Mouse (Mus musculus) liver, embryonic 15.5 days (tissue): ENCODE measurements around the gene Cep290. TPM values are rescaled to one million over a fixed set of nuclear protein-coding genes. Genes with fewer than 3 reads are reported as not detected.
A peak's percentile ranks its signal among the peaks of the same experiment; 100 is the strongest.
"Not testable (repeated sequence)": the region's sequence is repeated elsewhere in the genome, so short reads cannot be mapped to it uniquely, and the experiment has no call there.

Source experiments
- ATAC-seq: fragments of 200-750 bp; cut with Nextera tagmentation; 2 replicates; pipeline ENCODE4 v1.8.0; 2017; ENCODE audit warnings: moderate number of reproducible peaks, mild to moderate bottlenecking, moderate library complexity; ENCODE audit not compliant: insufficient read depth
- H3K27ac ChIP-seq: fragments of 300-500 bp; sonication (generic); replicated peaks from 2 replicates; pipeline ENCODE4 v1.5.1; 2015; ENCODE audit warnings: mild to moderate bottlenecking, inconsistent platforms
- H3K27me3 ChIP-seq: fragments of 300-500 bp; sonication (generic); 2 replicates; pipeline ENCODE4 v1.6.1; 2015; ENCODE audit warnings: mild to moderate bottlenecking, inconsistent platforms
- H3K36me3 ChIP-seq: fragments of 300-500 bp; sonication (generic); replicated peaks from 2 replicates; pipeline ENCODE4 v1.6.1; 2015; ENCODE audit warnings: moderate library complexity, mild to moderate bottlenecking, inconsistent platforms
- H3K4me1 ChIP-seq: fragments of 300-500 bp; sonication (generic); replicated peaks from 2 replicates; pipeline ENCODE4 v1.6.1; 2015; ENCODE audit warnings: inconsistent platforms
- H3K4me2 ChIP-seq: fragments of 300-500 bp; sonication (generic); 2 replicates; pipeline ENCODE4 v1.6.1; 2015; ENCODE audit warnings: moderate library complexity, mild to moderate bottlenecking, inconsistent platforms
- H3K4me3 ChIP-seq: fragments of 300-500 bp; sonication (generic); replicated peaks from 2 replicates; pipeline ENCODE4 v1.5.1; 2015; ENCODE audit warnings: mild to moderate bottlenecking, inconsistent platforms
- H3K9ac ChIP-seq: fragments of 300-500 bp; sonication (generic); 2 replicates; pipeline ENCODE4 v1.6.1; 2015; ENCODE audit warnings: moderate library complexity, mild to moderate bottlenecking, inconsistent platforms
- H3K9me3 ChIP-seq: fragments of 300-500 bp; sonication (generic); replicated peaks from 2 replicates; pipeline ENCODE4 v1.6.1; 2016; ENCODE audit warnings: inconsistent platforms
- WGBS: fragments of 180-500 bp; shearing (Covaris S2); methylation state at CpG from one replicate; pipeline ENCODE4 v1.1.7; 2015; ENCODE audit warnings: mixed read lengths; ENCODE audit not compliant: insufficient replicate concordance; 5-methylcytosine and 5-hydroxymethylcytosine counted together
- polyA plus RNA-seq: library from polyadenylated mRNA; unstranded; fragments of >200 nt; fragmentation: Nextera tagmentation; extraction: Ambion mirVana; gene quantifications from 2 replicates; pipeline ENCODE4 v1.2.1, GENCODE M21; 2015

Gene Cep290
- polyA plus RNA-seq, 1 experiment from 2014 or later: 3.0 TPM

GRCm38 (mm10) chr10:100524499-100525390, 37.4 kb downstream of the Cep290 start:
- peak overlapping the region; percentile 45 for H3K4me2 ChIP-seq
- H3K36me3 ChIP-seq: peaks cover 8% of the 10 kb centered on the region
- H3K4me3 ChIP-seq: no peak overlapping the region
- peak; percentile 93 for ATAC-seq
- WGBS: 53% methylated on average over 9 of the region's 9 CpGs
- H3K4me1 ChIP-seq: peaks cover 15% of the 10 kb centered on the region
- H3K9ac ChIP-seq: no peak overlapping the region
- no peaks in the 10 kb centered on the region for H3K9me3 ChIP-seq
- H3K27ac ChIP-seq: peak overlapping the region; percentile 80
- no peaks in the 10 kb centered on the region for H3K27me3 ChIP-seq

GRCm38 (mm10) chr10:100556566-100557175, 69.3 kb downstream of the Cep290 start:
- H3K9ac ChIP-seq: no peak overlapping the region
- peaks cover 9% of the 10 kb centered on the region; the same call in 1 of the 2 replicates for H3K36me3 ChIP-seq
- H3K27ac ChIP-seq: no peak overlapping the region
- no peaks in the 10 kb centered on the region for H3K9me3 ChIP-seq
- peaks cover 15% of the 10 kb centered on the region for H3K4me1 ChIP-seq
- ATAC-seq: no peak
- no peak overlapping the region for H3K4me3 ChIP-seq
- WGBS: 82% methylated on average over 3 of the region's 3 CpGs
- no peaks in the 10 kb centered on the region for H3K27me3 ChIP-seq
- no peak overlapping the region for H3K4me2 ChIP-seq

- Histone ChIP-seq H3K36me3 (peaks cover 18% of the 10 kb centered on the region), H3K27ac (peak overlapping the region; percentile 86), H3K4me1 (peaks cover 15% of the 10 kb centered on the region), H3K4me2 (peak overlapping the region; percentile 50), H3K9ac (0 out of 2 replicates have a peak overlapping the region, but pooled peaks have one; percentile 20)
- not testable (repeated sequence) for H3K4me3 ChIP-seq, H3K27me3 ChIP-seq, H3K9me3 ChIP-seq
- ATAC-seq: peak; percentile 92
- WGBS: 56% methylated on average over 3 of the region's 3 CpGs
Observed at GRCm38 (mm10) chr10:100560194-100560883, 73.0 kb downstream of the Cep290 start.

- ATAC-seq: no peak
- H3K4me2 ChIP-seq: no peak overlapping the region
- H3K27me3 ChIP-seq: no peaks in the 10 kb centered on the region
- H3K9ac ChIP-seq: no peak overlapping the region
- no peak overlapping the region for H3K4me3 ChIP-seq
- peaks cover 30% of the 10 kb centered on the region for H3K36me3 ChIP-seq
- 68% methylated on average over 3 of the region's 3 CpGs for WGBS
- H3K4me1 ChIP-seq: peaks cover 13% of the 10 kb centered on the region
- H3K9me3 ChIP-seq: no peaks in the 10 kb centered on the region
- H3K27ac ChIP-seq: no peak overlapping the region
Observed at GRCm38 (mm10) chr10:100564112-100564511, 76.8 kb downstream of the Cep290 start.

GRCm38 (mm10) chr10:100571707-100572106, 84.3 kb downstream of the Cep290 start:
- H3K36me3 ChIP-seq: peaks cover 41% of the 10 kb centered on the region
- no peak overlapping the region for H3K9ac ChIP-seq
- no peak overlapping the region for H3K4me2 ChIP-seq
- H3K9me3 ChIP-seq: no peaks in the 10 kb centered on the region
- H3K27ac ChIP-seq: 0 out of 2 replicates have a peak overlapping the region, but pooled peaks have one; percentile 11
- H3K4me3 ChIP-seq: no peak overlapping the region
- no peak for ATAC-seq
- H3K27me3 ChIP-seq: no peaks in the 10 kb centered on the region
- peaks cover 31% of the 10 kb centered on the region for H3K4me1 ChIP-seq
- 44% methylated on average over 3 of the region's 3 CpGs for WGBS

- H3K4me1 ChIP-seq: peaks cover 31% of the 10 kb centered on the region
- no peak overlapping the region for H3K4me3 ChIP-seq
- H3K9ac ChIP-seq: no peak overlapping the region; the same call in 1 of the 2 replicates
- ATAC-seq: peak; percentile 93
- WGBS: 42% methylated on average over 7 of the region's 7 CpGs
- peaks cover 42% of the 10 kb centered on the region for H3K36me3 ChIP-seq
- no peaks in the 10 kb centered on the region for H3K9me3 ChIP-seq
- H3K4me2 ChIP-seq: peak overlapping the region; percentile 41
- no peaks in the 10 kb centered on the region for H3K27me3 ChIP-seq
- peak overlapping the region; percentile 93 for H3K27ac ChIP-seq
Observed at GRCm38 (mm10) chr10:100574505-100575149, 87.3 kb downstream of the Cep290 start.

- peak overlapping the region; percentile 41 for H3K4me2 ChIP-seq
- H3K9me3 ChIP-seq: no peaks in the 10 kb centered on the region
- ATAC-seq: peak; percentile 56
- WGBS: 44% methylated on average over 7 of the region's 7 CpGs
- peak overlapping the region; percentile 93 for H3K27ac ChIP-seq
- H3K27me3 ChIP-seq: no peaks in the 10 kb centered on the region
- peaks cover 42% of the 10 kb centered on the region for H3K36me3 ChIP-seq
- H3K4me3 ChIP-seq: no peak overlapping the region
- no peak overlapping the region for H3K9ac ChIP-seq
- H3K4me1 ChIP-seq: peaks cover 31% of the 10 kb centered on the region
Observed at GRCm38 (mm10) chr10:100575294-100575693, 87.9 kb downstream of the Cep290 start.

GRCm38 (mm10) chr10:100584178-100584577, 96.8 kb downstream of the Cep290 start:
- Histone ChIP-seq H3K27me3 (no peaks in the 10 kb centered on the region), H3K36me3 (peaks cover 20% of the 10 kb centered on the region), H3K4me2 (no peak overlapping the region), H3K4me1 (peaks cover 14% of the 10 kb centered on the region), H3K4me3 (no peak overlapping the region), H3K27ac (no peak overlapping the region), H3K9ac (no peak overlapping the region), H3K9me3 (no peaks in the 10 kb centered on the region)
- no peak for ATAC-seq
- WGBS: 70% methylated on average over 3 of the region's 3 CpGs

- Histone ChIP-seq H3K4me2 (peak overlapping the region; percentile 81), H3K9me3 (no peaks in the 10 kb centered on the region), H3K9ac (peak overlapping the region; percentile 72), H3K4me3 (peak overlapping the region; percentile 79), H3K27me3 (no peaks in the 10 kb centered on the region), H3K27ac (peak overlapping the region; percentile 80), H3K36me3 (peaks cover 19% of the 10 kb centered on the region), H3K4me1 (peaks cover 14% of the 10 kb centered on the region)
- 35% methylated on average over 7 of the region's 7 CpGs for WGBS
- ATAC-seq: peak; percentile 45; the same call in 1 of the 2 replicates
Observed at GRCm38 (mm10) chr10:100588524-100588923, 101.2 kb downstream of the Cep290 start.

- peak; percentile 99 for ATAC-seq
- Histone ChIP-seq H3K27me3 (no peaks in the 10 kb centered on the region), H3K4me3 (peak overlapping the region; percentile 79), H3K4me2 (peak overlapping the region; percentile 81), H3K9me3 (no peaks in the 10 kb centered on the region), H3K27ac (peak overlapping the region; percentile 80), H3K36me3 (peaks cover 15% of the 10 kb centered on the region), H3K9ac (peak overlapping the region; percentile 72), H3K4me1 (peaks cover 14% of the 10 kb centered on the region)
- WGBS: under 1% methylated on average over 31 of the region's 31 CpGs
Observed at GRCm38 (mm10) chr10:100588932-100589388, 101.6 kb downstream of the Cep290 start.
